Mouse (Mus musculus): Measurements from ENCODE around the gene Hexim1.

- TF ChIP-seq EP300 (IDR thresholded peaks at IDR 0.05; ENCODE audit: low read length) (no peak), POLR2A (IDR thresholded peaks at IDR 0.05; ENCODE audit: low read depth, low read length) (no peak), CTCF (conservative IDR thresholded peaks at IDR 0.05 in 1 of 2, IDR thresholded peaks at IDR 0.05 in 1 of 2; ENCODE audit: low read depth in 2 of 2, low read length in 2 of 2) (no peak), ZC3H11A (IDR thresholded peaks at IDR 0.05; ENCODE audit: low read depth, low read length) (no peak), ELF1 (IDR thresholded peaks at IDR 0.05; ENCODE audit: low read depth, low read length) (no peak), POLR2AphosphoS2 (IDR thresholded peaks at IDR 0.05; ENCODE audit: low read depth, low read length) (no peak), USF2 (conservative IDR thresholded peaks at IDR 0.05; ENCODE audit: low read depth, low read length) (no peak), PAX5 (IDR thresholded peaks at IDR 0.05; ENCODE audit: low read length) (no peak), USF1 (IDR thresholded peaks at IDR 0.05; ENCODE audit: low read depth, low read length) (no peak), SMC3 (IDR thresholded peaks at IDR 0.05; ENCODE audit: low read depth, low read length) (no peak), GABPA (IDR thresholded peaks at IDR 0.05; ENCODE audit: insufficient replicate concordance, low read depth, low read length) (no peak)
These were observed 3.6 kb downstream of the Hexim1 start for GRCm38 (mm10) chr11:103119609-103120008.

Data from CH12.LX (cell line).